Mouse (Mus musculus): ENCODE data around the gene Hivep2.

- TF ChIP-seq CTCF (IDR thresholded peaks at IDR 0.05; ENCODE audit: borderline replicate concordance, extremely low read depth, insufficient read depth, insufficient read length) = no peak
- TF ChIP-seq POLR2A (IDR thresholded peaks at IDR 0.05; ENCODE audit: borderline replicate concordance, extremely low read depth, insufficient read depth, insufficient read length, poor library complexity, severe bottlenecking) = no peak
Observed at GRCm38 (mm10) chr10:13988757-13989156, 22.9 kb downstream of the Hivep2 start.
